Mouse (Mus musculus): ENCODE results near the gene Fbxw7.

GRCm38 (mm10) chr3:84985121-84985625 is 170.1 kb downstream of the Fbxw7 start:
- no peak for TF ChIP-seq POLR2A (IDR thresholded peaks at IDR 0.05; ENCODE audit: extremely low read depth, insufficient read depth, low read length)
- TF ChIP-seq CTCF (IDR thresholded peaks at IDR 0.05; ENCODE audit: extremely low read depth, insufficient read depth, low read length): no peak
